Mouse (Mus musculus) thymus, postnatal 14 days (tissue): Measurements from ENCODE around the gene Acvr2b.

Experiments used
- DNase-seq: peaks from one replicate; pipeline ENCODE4 v3.0.0; 2021

Acvr2b gene

DNA sequence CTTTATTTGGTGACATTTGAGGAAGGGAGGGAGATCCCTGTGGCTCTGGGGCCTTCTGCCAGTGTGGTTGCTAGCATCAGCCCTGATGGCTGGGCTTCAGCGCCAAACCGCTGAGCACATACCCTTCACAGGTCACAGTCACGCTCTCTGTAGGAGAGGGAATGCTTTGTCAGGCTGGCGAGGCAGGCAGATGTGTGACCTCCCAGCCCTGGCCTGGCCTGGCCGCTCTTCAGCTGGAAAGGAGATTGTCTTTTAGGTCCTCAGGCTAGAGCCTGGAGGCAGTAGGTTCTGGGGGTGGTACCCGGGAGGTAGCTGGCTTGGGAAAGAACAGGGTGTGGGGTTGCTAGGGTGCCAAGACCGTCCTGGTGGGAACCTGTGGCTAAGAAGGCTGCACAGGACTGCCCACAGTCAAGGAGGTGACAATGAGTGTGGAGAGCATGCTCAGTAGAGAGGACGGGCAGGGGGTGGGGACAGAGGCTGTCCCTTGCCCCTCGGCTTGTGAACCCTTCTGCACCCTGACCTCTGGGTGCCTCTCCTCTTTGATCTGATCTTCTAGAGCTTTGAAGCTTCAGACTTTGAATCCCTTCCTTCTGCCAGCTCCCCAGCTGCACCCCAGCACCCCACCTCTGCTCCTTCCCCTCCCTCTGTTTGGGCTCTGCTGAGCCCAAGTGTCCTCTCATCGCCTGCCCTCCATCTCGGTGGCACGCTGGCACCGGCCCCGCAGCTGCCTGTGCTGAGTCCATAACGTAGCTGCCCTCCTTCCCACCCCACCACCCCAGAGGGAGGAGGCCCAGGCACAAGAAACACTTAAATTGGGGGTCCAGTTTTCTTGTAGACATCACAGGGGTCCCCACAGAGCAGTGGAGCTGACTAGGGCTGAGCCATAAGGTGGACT lies 73.0 kb downstream of the Acvr2b start:
- peak; percentile 38 for DNase-seq

DNA sequence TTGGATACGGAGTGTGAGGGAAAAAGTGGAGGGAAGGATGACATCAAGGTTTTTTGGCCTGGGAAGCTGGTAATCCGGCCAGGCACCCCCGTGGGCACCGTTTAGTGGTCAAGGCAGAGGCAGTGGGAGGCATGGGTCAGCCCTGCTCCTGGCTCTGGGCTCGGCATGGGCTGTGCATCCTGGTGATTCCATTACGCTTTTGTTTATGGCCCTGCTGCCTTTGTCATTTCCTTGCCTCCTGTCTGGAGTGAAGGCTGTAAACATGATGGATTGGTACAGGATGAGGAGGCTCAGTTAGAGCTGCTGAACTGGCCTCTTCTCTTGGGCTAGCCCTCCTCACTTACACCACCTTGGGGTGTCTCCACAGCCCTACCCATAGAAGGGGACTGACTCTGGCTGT lies 75.8 kb downstream of the Acvr2b start:
- no peak for DNase-seq

DNA sequence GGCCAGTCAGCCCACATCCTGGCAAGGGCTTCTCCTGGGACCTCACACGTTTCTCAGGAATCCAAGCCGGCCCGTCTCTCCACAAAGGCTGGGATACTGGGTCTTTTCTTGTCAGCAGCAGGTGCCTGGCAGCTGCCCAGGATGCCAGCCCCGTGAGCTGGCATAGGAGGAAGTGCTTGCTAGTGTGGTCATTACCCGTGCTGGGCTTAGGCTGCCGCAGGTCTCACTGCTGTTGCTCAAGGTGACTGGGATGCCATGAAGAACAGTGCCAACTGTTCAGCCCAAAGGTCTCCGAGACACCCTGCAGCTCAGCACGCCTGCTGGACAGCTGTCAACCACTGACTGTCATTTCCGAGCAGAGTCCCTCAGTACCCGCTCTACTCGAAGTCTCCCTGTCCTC lies 76.4 kb downstream of the Acvr2b start:
- no peak for DNase-seq

DNA sequence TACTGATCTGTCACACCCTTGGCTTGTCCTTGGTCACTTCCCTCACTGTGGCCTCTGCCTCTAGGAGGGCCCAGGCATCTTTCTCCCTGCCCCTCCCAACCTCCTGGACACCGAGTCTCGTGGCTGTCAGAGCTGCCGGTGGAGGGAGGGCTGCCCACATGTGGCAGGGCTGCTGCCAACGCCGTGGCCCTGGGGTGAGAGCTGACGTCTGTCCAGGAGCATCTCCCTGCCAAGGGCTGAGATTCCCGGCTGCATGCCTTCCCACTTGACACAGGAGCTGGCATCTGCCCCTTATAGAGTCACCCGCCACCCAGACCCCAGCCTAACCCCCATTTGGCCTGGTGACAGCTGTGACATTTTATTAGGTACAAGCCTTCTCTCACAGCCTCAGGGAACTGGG lies 77.4 kb downstream of the Acvr2b start:
- DNase-seq = no peak

DNA sequence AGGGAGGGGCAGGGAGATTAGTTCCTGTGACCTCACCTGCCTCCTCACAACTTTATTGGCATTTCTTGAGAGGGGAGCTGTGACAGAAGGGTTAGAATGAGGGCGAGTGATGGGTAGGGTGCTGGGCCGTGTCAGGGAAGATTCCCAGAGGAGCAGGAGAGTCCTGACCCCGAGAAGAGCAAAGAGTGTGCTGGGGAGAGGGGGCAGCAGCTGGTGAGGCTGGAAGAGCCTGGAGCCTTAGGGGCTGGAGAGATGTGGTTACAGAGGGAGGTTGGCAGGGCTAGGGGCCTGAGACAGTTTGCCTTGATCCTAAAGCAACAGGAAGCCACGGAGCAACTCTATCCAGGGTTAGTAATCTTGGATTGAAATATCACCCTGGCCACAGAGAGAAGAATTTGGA lies 79.7 kb downstream of the Acvr2b start:
- DNase-seq = no peak

DNA sequence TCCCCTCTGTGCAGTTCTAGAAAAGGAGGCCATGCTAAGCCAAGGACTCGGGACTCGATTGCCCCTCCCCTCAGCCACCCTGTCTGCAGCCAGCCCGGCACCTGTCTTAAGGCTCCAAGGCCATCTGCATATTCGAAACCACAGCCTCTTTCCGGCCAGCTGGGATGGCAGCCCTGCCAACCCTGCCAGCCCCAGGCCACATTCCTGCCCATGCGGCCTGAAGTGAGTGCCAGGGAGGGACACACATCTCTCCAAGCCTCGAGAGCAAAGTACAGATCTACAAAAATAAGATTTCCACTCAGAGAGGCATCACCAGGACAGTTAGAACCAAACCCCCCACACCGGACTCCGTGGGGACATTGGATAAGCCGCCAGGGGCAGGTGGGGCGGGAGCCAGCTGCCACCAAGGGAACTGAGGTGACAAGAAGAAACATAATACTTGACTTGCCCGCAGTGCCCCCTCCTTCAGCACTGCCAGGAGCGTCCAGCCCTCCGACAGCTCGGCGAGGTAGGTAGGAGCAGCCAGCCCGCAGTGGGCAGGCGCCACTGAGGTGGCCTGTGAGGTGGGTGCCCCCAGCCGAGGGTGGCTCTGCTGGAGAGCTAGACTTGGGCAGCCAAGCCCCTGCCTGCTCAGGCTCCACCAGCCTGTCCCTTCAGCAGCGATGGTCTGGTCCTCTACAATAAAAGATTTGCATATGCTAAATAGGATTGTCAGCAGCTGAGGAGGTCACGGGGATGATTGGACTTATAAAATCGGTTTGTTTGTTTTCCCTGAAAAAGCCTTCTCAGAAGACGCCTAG lies 81.8 kb downstream of the Acvr2b start:
- peak; percentile 60 for DNase-seq

DNA sequence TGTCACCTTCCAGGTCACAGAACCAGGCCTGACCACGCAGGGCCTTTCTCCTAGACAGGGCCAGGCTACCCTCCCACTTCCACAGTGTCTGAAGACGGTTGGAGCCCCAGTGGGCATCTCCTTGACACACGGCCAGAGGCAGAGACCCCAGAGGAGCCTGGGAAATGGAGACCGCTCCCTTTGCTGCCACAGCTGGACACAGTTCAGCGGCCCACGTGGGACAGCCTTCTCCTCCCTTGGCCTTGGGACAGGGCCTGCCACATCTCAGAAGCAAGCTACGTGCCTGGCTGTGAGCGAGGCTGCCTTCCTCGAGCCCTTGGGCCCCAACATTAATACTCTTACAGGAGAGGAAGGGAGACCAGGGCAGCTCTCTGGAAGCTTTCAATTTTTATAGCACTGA lies 82.5 kb downstream of the Acvr2b start:
- no peak for DNase-seq
